Mouse (Mus musculus) CD8-positive naive resting alpha-beta T cell, adult 2 months (primary cell): Measurements from ENCODE around the gene Hdac9.

Experiments
- DNase-seq, 2 experiments: peaks; one replicate each; pipeline ENCODE4 v3.0.0; 2022; ENCODE audit warnings: low read depth in 2 of 2, low spot score in 2 of 2

Hdac9 gene

DNA sequence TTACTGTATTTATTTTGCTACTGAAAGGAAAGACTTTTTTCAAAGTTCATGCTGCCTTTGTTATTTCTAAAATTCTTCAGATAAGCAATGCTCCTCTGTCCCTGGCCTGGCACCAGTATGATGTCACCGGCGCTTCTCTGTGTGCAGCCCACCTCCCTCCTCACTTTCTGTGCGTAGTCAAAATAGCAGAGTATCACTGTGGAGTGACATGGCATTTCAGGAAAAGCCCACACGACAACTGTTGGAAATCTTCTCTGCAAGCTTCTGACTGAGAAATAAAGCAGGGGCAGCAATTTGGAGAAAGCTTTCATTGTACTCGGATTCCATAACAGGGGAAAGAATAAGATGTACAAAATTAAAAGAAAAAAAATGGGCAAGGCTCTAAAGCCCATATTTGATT, 302.1 kb downstream of the Hdac9 start:
- no peak for DNase-seq

DNA sequence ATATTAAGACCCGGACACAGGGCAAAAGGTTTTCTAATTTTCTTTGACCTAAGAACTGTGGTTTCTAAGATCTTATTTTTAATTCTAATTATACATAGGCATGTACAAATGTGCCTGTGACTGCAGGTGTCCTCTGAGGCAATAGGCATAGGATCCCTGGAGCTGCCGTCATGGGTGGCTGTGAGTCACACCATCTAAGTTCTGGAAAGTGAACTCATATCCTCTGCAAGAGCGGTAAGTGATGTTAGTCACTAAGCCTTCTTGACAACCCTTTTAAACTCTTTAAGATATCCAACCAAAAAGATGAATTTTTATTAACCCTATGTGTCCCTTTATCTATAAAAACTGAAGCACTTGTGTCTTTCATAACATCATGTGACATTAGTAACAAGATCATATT, 304.4 kb downstream of the Hdac9 start:
- no peak for DNase-seq

DNA sequence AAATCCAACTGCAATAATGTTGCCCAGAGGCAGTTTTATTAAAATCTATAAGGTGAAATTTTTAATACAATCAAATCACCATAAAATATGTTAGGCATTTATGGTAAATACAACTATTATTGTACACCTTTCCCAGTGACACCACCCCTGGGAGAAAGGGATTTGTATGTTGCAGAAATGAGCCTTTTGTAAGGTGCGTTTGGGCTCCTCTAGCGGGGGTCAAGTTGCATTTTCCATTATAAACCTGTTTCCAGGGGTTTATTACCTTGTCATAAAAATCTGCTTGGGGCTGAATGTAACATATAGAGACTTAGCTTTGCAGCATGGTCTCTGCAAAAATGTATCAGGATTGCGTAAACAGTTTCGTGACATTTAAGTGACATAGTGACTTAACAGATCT, 312.4 kb downstream of the Hdac9 start:
- DNase-seq: no peak

DNA sequence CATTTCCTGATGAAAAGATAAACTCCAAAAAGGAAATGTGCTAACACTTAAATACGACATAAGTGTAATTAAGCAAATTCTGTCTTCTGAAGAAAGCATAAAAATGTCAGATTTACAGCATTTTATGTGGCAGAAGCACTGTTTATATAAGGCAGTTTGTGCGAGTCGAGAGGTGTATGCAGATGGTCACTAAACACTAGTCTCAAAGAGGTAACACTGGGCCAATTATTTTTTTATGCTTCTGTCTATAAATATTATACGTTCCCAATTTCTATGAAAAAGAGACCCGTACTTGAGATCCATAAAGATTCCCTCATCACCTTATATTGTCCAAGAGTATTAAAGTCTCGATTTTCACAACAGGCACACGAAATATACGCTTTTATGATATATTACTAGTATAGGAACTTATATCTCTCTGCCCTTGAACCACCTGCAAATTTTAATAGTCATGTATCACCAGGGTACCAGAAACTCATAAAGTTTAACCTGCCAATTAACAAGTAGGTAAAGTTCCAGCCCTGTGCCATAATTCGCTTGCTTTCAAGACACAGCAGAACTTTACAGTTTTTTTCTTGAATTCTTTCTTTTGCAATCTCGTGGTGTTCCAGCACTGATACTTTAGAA, 322.6 kb downstream of the Hdac9 start:
- DNase-seq: no peak

DNA sequence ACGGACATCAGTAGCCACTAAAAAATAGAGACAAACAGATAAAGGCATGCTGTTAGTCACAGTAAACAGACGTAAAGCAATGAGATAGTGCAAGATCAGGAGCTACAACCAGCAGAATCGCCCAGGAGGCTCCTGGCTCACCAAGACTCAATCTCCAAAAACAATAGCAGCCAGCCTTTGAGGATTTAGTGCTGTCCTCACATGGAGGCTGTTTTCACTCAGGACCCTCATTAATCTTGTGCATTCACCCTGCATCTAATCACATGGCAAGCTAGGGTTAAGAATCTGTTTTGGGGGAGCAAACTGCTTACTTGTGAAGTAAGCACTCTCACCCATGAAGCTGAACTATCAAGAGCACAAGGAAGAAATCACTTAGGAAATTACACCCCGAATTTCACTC, 329.7 kb downstream of the Hdac9 start:
- no peak for DNase-seq

DNA sequence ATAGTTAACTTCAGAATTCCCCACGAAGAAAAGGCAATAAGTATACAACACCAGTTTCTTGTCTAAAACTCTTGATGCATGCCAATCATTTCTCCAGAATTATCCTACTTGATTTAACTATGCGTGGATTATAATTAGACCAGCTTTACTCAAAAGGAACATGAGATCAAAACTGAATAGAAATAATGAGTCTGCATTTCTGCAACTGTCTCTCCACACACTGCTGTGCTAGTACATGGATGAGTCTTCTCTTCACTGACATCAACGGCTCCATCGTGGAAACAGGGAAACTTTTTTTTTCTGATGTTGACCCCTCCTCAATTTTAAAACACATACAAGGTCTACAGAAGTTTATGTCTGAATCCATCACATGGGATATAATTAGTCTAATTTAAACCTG, 334.4 kb downstream of the Hdac9 start:
- no peak for DNase-seq

DNA sequence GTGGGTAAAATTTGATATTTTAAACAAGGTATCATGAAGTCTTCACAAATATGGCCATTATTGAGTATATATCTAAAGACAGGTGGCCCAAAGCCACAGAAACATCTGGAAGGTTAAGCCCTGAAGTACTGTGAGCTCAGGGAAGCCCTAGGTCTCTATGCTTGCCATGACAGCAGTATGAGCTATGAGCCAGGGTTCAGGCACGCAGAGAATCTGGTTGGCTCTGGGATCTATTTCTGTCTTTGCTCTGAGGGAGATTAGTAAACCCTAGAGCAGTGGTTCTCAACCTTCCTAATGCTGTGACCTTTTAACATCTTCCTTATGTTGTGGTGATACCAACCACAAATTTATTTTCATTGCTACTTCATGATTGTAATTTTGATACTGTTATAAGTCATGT, 337.7 kb downstream of the Hdac9 start:
- no peak for DNase-seq

DNA sequence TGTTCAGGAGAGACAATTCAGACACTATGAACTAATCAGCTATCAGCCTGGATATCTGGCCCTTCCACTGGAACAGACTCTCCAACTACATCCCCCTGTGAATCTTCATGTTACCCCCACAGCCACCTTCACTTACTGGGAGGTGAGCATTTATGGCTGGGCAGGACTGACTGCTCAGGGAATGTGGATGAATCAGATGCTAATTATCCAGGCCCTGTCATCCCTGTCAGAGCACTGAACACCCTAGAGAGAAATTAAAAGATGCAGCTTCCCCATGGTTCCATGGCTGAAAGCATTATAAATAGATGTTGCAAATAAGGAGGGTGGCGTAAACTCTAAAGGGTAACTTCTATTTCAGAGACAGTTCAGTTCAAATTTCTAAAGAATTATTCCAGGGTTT, 345.8 kb downstream of the Hdac9 start:
- DNase-seq: no peak

DNA sequence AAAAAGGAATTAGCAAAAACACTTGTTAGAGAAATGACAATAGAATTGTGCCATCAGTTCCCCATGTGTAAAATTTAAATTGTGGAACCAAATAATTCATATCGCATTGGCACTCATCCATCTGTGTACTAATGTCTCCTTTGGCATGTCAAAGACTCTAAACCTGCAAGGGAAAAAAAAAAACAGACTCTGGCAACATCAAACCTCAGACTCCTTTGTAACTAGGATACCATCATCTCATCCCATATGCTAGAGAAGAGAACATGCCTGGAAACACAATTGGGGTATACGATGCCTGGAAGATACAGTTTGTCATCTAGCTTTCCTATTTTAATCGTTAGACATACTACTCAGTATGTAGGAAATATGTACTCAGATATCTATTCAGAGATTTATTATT, 347.4 kb downstream of the Hdac9 start:
- DNase-seq: no peak

DNA sequence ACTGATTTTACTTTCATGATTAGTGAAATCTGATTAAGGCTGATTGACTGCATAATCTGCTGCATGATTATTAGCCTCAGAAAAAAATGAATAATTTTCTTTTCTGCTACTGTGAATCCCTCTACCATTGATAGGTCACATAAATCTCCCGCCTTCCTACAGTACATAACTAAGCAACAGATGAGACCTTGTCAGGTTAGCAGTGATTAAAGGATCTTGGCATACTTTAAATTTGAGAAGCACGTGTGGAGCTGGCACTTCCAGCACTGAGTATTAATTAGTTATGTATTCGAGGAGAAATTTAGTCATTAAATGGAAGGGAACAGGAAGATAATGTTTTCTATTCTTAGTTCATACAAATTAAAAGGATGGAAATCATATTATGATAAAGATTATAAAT, 347.8 kb downstream of the Hdac9 start:
- DNase-seq: no peak

DNA sequence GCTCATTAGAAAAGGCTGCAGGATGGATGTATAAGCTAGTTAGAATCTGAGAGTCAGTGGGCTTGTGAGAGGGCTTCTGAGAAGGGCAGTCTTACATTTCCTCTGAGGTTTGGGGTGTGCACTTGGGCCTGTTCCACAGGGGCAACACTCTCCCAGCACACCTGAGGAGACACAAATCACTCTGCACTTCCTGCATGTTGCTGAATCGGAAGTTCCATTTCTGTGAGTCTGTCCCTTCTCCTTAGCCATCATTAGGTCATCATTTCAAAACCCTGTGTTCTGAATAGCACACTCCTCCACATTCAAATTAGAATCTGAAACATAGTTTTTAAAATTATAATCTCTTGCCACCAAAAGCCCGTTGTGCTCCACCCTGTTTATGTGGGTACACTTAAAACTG, 354.6 kb downstream of the Hdac9 start:
- DNase-seq: no peak

DNA sequence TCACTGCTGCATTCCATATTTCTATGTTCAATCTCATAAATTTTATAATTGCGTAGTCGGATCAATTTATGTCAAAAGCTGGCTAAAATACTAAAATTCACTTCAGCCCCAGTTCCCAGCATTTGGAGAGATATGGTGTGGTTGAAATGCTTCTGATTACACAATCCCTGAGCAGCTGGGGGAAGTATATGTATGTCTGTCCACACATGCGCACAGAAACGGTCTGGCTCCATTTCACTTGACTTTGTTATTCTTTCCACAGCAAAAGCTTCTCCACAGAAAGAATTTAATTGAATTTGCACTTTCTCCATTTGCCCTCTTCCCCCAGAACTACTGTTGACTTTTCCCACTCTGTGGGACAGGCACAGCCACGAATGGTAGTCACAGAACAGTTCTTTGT, 357.9 kb downstream of the Hdac9 start:
- no peak for DNase-seq

DNA sequence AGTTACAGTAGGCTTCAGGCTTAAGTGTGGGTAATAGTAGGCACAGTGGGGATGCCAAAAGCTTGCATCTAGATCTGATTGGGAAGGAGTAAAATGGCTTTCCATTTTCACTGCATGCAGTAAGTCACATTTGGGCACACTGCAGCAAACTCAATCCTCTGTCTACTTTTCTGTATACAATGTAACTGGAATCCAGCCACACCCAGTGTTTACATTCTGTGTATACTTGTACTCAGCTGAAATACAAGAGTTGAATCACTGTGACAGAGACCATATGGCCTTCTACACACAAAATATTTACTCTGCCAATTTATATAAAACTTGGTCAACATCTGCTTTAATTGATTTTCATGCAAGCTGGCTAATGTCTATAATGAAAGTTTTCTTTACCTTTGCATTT, 362.1 kb downstream of the Hdac9 start:
- DNase-seq: no peak

DNA sequence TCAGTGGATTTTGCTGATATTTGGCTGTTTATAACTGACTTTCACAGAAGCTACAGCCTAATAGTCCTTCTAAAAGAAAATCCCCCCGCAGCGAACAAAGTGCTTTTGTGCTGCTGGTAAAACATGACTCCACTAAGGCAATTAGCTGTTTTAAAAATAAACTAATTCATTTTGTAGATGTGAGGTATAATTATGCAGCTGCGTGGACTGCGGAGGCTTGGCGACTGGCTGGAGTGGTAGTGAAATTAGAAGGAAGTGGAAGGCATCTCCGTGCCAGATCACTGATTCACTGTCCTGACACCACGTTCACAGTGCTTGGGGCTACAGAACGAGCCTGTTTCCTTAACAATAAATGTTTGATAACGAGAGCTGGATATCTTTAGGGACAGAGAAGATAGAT, 366.6 kb downstream of the Hdac9 start:
- DNase-seq: no peak

DNA sequence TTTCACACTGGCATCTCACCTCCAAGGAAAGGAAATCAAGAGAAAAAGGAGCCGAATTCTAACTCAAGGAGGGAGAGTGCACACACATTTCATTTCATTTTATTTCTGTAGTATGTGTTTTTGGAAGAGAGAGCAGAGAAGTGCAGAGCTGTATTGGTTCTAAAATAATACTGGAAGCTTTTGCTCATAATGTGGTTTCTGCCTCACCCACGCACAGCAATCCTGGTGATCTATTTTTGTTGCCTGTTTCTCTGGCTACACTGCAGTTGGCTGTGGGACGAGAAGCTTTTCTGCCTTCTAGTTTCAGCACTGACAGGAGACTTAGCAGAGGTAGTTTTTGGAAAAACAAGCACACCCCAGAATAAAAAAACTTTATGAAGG, 387.7 kb downstream of the Hdac9 start:
- DNase-seq: no peak

DNA sequence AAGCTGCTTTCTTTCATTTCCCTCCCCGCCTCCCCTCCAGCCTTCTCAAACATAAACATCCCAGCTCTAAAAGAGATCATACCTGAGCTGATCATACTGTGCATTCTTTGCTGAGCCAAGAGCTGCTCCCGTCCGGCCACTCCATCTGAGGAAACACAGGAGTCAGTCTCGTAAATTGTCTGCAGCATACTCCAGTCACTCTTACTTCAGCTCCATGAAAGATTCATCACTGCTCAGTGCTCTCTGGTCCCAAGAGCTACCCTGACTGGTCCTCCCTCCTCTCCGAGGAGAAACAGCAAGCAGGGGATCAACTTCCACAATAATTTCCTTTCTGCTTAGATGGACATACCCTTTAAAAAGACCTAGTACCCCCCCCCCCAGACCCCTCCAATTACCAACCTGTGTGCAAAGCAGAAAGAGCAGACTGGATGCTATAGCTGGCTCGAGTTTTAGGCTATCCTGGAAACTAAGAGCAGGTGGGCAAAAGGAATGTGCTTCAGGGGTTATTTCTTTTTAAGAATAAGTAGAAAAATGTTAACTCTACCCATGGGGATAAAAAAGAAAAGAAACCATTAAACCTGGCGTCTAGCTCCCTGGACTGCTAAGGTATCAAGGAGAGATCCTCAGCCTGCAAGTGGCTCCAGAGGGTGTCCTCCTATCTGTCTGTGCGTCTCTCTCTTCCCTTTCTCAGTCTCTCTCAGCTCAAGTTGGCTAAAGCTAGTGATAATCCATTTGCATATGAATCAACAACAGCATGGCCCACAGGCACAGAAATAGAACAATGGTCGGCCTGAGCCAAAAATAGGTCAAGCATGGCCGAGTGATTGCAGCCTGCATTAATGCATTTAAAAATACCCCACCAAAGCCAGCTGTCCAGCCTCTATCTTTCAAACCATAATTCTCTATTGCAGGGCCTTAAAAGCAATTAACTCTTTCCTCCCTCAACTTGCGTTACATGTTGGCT, 388.4 kb downstream of the Hdac9 start:
- no peak for DNase-seq

DNA sequence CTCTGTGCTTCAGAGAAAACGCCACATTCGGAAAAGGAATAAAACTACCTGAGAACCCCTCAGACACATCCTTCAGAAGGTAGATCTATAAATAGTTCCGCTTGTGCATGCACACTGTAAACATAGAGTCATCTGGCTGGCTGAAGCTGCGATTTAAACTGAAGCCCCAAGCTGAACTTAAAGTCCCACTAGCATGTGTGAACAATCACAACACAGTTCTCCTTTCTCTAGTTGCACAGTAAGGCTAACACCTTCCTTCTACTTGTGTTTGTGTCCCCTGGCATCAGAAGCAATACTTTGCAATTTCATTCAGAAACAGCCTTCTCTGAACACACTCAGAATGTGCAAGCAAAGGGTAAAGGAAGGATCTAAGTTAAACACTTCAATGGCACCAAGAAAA, 389.1 kb downstream of the Hdac9 start:
- no peak for DNase-seq

DNA sequence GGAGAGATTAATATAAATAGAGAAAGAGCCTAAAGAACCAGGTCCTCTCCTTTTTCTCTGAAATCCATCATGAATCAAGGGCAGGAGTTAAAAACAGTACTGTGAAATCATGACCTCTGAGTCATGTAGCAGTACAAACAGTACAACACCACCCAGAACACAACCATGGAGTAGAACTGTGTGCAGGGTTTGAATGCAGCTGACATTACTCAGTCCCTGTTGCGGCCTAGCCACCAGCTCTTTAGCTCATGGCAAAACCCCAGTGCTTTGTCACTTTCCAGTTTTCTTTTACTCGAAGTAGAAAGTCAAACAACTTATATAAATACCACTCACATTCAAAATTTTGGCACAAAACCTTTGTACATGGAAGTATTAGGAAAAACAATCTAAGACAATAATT, 395.4 kb downstream of the Hdac9 start:
- no peak for DNase-seq

DNA sequence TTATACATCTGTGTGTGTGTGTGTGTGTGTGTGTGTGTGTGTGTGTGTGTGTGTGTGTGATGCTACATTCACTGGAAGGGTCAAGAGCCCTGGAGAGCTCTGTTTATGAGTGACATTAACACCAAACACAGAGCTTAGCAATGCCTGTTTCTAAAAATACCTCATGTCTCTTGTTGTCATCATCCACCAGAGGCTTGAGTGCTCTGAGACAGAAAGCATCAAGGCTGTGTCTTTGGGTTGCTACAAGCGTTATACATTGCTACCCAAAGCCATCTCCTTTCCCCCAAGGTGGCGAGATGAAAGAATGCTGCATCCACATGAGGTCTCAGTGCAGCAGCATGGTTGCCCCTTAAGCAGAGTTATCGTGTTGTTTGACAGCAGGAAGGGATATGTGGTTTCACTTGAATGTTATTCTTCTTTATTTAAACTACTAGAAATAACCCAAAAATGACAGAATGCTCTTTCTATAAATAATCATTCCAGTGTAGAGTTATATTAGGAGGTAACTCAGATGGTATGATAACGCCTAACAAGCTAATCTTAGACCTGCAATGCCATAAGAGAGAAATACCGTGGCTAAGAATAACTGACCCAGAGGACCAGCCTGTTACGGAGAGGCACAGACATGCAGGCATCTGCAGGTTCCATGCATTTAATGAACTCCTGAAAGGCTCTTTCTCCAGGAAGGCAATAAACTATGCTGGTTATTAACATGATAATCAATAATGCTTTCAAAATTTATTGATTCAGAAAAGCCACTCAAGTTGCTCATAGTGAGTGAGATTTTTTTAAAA, 399.9 kb downstream of the Hdac9 start:
- no peak for DNase-seq

DNA sequence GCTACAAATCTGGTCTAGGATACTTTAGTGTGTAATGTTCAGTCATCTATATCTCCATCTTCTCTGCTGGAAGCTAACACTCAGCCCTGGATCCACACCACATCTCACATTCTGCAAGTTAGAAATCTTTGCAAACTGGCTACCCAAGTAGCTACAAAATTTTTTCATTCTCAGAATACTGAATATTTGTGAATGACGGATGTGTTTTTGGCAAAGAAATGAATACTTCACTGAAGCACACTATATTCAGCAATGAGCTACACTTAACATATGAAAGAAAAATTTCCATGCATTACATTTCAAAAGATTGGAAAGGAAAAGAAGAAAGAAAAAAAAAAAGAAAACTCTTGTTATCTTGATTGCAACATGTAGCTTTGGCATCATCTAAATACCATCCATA, 410.6 kb downstream of the Hdac9 start:
- DNase-seq: no peak

DNA sequence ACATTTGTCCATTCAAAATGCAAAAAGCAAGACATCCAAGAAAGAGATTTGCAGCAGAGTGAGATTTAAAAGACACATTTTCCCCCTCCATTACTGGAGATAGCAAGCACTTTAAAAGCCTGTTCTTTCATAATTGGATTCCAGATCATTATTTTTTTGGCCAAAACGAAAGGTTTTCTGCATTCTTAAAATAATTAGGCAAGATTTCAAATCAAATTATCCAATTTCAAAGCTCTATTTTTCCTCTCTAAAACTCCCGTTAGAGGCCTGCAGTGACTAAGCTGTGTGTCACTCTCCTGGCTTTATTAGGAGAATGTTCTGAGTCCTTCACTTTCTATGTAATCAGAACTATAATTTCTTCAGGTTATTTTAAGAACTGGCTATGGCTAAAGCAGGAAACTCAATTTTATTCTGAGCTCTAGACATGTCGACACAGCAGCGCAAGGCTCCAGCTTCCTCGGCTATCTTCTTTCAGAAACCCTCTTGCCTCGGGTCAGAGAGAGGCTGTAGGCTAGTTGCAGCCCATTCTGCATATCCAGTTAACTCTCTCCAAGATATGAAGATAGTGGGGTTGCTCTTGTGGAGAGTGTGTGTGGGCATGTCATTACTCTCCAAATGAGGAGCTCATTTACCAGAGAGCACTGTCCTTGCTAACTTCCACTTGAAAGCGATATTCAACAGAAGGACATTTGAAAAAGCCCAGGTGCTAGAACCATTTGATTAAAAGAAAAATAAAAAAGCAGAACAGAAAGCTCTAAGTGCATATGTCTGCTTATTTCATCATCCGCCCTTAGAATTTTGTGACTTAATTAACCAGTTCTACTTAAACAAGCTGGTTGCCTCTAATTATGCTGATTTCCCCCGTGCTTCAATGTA, 417.9 kb downstream of the Hdac9 start:
- no peak for DNase-seq
